Mouse (Mus musculus): ENCODE measurements at regions not wholly inside any gene's neighbourhood (a gene's known extent, or its start where the extent isn't known, plus 50 kb on each side); places are given as distances from the start of the nearest gene placed in this dataset.
"Not testable (repeated sequence)": the region's sequence is repeated elsewhere in the genome, so short reads cannot be mapped to it uniquely, and the experiment has no call there.

GRCm38 (mm10) chr17:74138517-74138916 lies 90.8 kb upstream of the Srd5a2 start:
- ATAC-seq; H3K27me3 ChIP-seq (replicated peaks; ENCODE audit: control insufficient read depth, insufficient read depth, low read length); H3K4me2 ChIP-seq (ENCODE audit: low read length); H3K4me1 ChIP-seq (ENCODE audit: control insufficient read depth, insufficient read depth, low read length); H3K9me3 ChIP-seq (replicated peaks; ENCODE audit: control insufficient read depth, low read length); DNase-seq (ENCODE audit: low spot score); H3K4me3 ChIP-seq (ENCODE audit: low read depth, low read length); H3K36me3 ChIP-seq (ENCODE audit: control insufficient read depth, insufficient read depth, low read length); H3K9ac ChIP-seq (ENCODE audit: low read length); H3K27ac ChIP-seq (ENCODE audit: low read depth, low read length): not testable (repeated sequence)
- 89% methylated on average over 5 of the region's 5 CpGs for WGBS

DNA sequence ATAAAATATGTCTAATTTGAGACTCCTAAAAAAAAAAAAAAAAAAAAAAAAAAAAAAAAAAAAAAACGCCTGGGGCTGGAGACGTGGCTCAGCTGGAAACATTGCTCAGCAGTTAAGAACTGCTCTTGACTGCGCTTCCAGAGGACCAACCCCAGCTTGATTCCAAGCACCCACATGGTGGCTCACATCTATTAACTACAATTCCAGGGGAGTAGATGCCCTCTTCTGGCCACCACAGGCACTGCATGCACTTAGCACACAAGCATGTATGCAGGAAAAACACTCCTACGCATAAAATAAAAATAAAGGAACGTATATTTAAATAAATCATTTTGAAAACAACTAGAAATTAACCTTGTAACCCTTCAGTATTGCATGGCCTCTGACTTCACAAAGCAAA lies 87.3 kb upstream of the Srd5a2 start:
- H3K9me3 ChIP-seq (replicated peaks; ENCODE audit: control insufficient read depth, low read length): no peaks in the 10 kb centered on the region
- no peaks in the 10 kb centered on the region for H3K27me3 ChIP-seq (replicated peaks; ENCODE audit: control insufficient read depth, insufficient read depth, low read length)
- no peaks in the 10 kb centered on the region for H3K4me1 ChIP-seq (ENCODE audit: control insufficient read depth, insufficient read depth, low read length)
- no peak overlapping the region for H3K9ac ChIP-seq (ENCODE audit: low read length)
- H3K36me3 ChIP-seq (ENCODE audit: control insufficient read depth, insufficient read depth, low read length): no peaks in the 10 kb centered on the region
- no peak overlapping the region for H3K4me2 ChIP-seq (ENCODE audit: low read length)
- no peak for DNase-seq (ENCODE audit: low spot score)
- ATAC-seq: no peak
- H3K4me3 ChIP-seq (ENCODE audit: low read depth, low read length): no peak overlapping the region
- WGBS: 89% methylated on average over 5 of the region's 5 CpGs
- no peak overlapping the region for H3K27ac ChIP-seq (ENCODE audit: low read depth, low read length)

DNA sequence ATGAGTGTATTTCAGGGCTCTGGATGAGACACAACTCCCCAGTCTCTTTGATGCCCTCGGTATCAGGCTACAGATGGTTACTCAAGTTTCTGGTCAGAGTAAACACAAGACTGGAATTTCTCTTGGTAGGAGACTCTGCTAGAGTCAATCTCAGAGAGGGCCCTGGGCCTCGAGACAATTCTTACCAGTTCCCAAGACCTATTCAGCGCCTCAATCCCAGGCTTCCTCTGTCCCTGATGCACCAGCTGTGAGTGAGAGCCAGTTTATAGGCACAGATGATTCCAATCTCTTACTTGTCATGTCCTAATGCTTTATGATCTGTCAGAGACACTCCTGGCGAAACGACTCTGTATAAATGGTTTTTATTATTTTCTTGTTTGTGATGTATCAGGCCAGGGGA lies 83.8 kb upstream of the Srd5a2 start:
- 85% methylated on average over 5 of the region's 5 CpGs for WGBS
- DNase-seq (ENCODE audit: low spot score) (no peak), ATAC-seq (no peak)
- no peaks in the 10 kb centered on the region for H3K4me1 ChIP-seq (ENCODE audit: control insufficient read depth, insufficient read depth, low read length)
- H3K9me3 ChIP-seq (replicated peaks; ENCODE audit: control insufficient read depth, low read length): no peaks in the 10 kb centered on the region
- H3K27me3 ChIP-seq (replicated peaks; ENCODE audit: control insufficient read depth, insufficient read depth, low read length): no peaks in the 10 kb centered on the region
- H3K36me3 ChIP-seq (ENCODE audit: control insufficient read depth, insufficient read depth, low read length): no peaks in the 10 kb centered on the region
- H3K27ac ChIP-seq (ENCODE audit: low read depth, low read length): no peak overlapping the region
- H3K9ac ChIP-seq (ENCODE audit: low read length): no peak overlapping the region
- H3K4me3 ChIP-seq (ENCODE audit: low read depth, low read length): no peak overlapping the region
- H3K4me2 ChIP-seq (ENCODE audit: low read length): no peak overlapping the region

DNA sequence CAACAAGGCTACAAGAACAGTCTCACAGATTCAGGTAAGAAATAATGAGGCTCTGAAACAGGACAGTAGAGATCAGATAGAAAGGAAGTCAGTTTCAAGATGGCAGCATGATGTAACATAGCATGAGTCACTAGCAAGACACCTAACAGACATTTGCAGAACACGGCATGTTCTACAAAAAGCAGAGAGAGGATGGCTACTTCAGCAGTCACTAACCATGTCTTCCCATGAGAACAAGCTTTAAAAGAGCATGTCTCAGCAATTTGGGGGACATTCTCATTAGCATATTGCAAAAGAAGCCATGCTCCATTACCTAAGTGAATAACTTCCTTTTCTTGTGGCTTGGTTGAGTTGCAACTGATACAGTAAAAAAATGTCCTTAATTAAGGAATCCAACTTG lies 75.2 kb upstream of the Srd5a2 start:
- no peaks in the 10 kb centered on the region for H3K27me3 ChIP-seq (replicated peaks; ENCODE audit: control insufficient read depth, insufficient read depth, low read length)
- DNase-seq (ENCODE audit: low spot score) (no peak), ATAC-seq (no peak)
- no peak overlapping the region for H3K27ac ChIP-seq (ENCODE audit: low read depth, low read length)
- no peak overlapping the region for H3K4me2 ChIP-seq (ENCODE audit: low read length)
- H3K9me3 ChIP-seq (replicated peaks; ENCODE audit: control insufficient read depth, low read length): no peaks in the 10 kb centered on the region
- no peak overlapping the region for H3K9ac ChIP-seq (ENCODE audit: low read length)
- 94% methylated on average over 1 of the region's 1 CpGs for WGBS
- H3K4me3 ChIP-seq (ENCODE audit: low read depth, low read length): no peak overlapping the region
- H3K4me1 ChIP-seq (ENCODE audit: control insufficient read depth, insufficient read depth, low read length): no peaks in the 10 kb centered on the region
- H3K36me3 ChIP-seq (ENCODE audit: control insufficient read depth, insufficient read depth, low read length): no peaks in the 10 kb centered on the region

GRCm38 (mm10) chr17:74120969-74121368 lies 73.3 kb upstream of the Srd5a2 start:
- Histone ChIP-seq H3K9me3 (replicated peaks; ENCODE audit: control insufficient read depth, low read length) (no peaks in the 10 kb centered on the region), H3K4me2 (ENCODE audit: low read length) (no peak overlapping the region), H3K9ac (ENCODE audit: low read length) (no peak overlapping the region), H3K4me1 (ENCODE audit: control insufficient read depth, insufficient read depth, low read length) (no peaks in the 10 kb centered on the region), H3K27ac (ENCODE audit: low read depth, low read length) (no peak overlapping the region), H3K36me3 (ENCODE audit: control insufficient read depth, insufficient read depth, low read length) (no peaks in the 10 kb centered on the region), H3K27me3 (replicated peaks; ENCODE audit: control insufficient read depth, insufficient read depth, low read length) (no peaks in the 10 kb centered on the region), H3K4me3 (ENCODE audit: low read depth, low read length) (no peak overlapping the region)
- peak; percentile 58 for ATAC-seq
- peak; percentile 22 for DNase-seq (ENCODE audit: low spot score)
- WGBS: 51% methylated on average over 2 of the region's 2 CpGs

Data from forebrain, embryonic 14.5 days (tissue).